Mouse (Mus musculus): ENCODE results near the gene Inpp5d. TPM values are rescaled to one million over a fixed set of nuclear protein-coding genes. Genes with fewer than 3 reads are reported as not detected.

Inpp5d gene
- polyA plus RNA-seq, 1 experiment from 2014 or later = 4.7 TPM

GRCm38 (mm10) chr1:87626344-87626743 lies 6.2 kb downstream of the Inpp5d start:
- no peak overlapping the region for H3K4me2 ChIP-seq
- H3K9me3 ChIP-seq = no peaks in the 10 kb centered on the region
- no peak overlapping the region for H3K9ac ChIP-seq
- no peaks in the 10 kb centered on the region for H3K4me1 ChIP-seq (replicated peaks)
- no peak for ATAC-seq (ENCODE audit: low FRiP score, low read depth)
- H3K27ac ChIP-seq (replicated peaks) = no peak overlapping the region
- WGBS = 65% methylated on average over 2 of the region's 2 CpGs
- H3K27me3 ChIP-seq = no peaks in the 10 kb centered on the region
- no peak overlapping the region for H3K4me3 ChIP-seq
- no peaks in the 10 kb centered on the region for H3K36me3 ChIP-seq

DNA sequence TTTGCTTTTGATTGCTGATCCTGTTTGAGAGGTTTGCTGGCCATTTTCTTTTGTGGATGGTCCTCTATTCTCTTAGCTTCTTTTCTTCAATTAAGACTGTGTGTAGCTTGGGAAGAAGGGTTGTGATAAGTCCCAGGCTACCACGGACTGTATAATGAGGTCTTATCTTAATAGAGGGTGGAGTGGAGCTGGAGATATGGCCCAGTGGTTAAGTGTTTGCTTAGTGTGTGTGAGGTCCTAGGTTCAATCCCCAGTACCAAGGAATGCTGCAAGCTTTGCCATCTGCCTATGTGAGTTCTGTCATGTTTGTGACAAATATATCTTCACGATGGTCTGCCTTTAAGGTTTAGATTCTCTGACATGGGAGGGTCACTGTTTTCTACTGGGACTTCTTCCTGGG lies 8.0 kb downstream of the Inpp5d start:
- Histone ChIP-seq H3K4me2 (no peak overlapping the region), H3K4me3 (no peak overlapping the region), H3K4me1 (replicated peaks) (no peaks in the 10 kb centered on the region), H3K36me3 (no peaks in the 10 kb centered on the region), H3K9ac (no peak overlapping the region), H3K9me3 (no peaks in the 10 kb centered on the region), H3K27ac (replicated peaks) (no peak overlapping the region), H3K27me3 (no peaks in the 10 kb centered on the region)
- WGBS = 76% methylated on average over 2 of the region's 2 CpGs
- no peak for ATAC-seq (ENCODE audit: low FRiP score, low read depth)

DNA sequence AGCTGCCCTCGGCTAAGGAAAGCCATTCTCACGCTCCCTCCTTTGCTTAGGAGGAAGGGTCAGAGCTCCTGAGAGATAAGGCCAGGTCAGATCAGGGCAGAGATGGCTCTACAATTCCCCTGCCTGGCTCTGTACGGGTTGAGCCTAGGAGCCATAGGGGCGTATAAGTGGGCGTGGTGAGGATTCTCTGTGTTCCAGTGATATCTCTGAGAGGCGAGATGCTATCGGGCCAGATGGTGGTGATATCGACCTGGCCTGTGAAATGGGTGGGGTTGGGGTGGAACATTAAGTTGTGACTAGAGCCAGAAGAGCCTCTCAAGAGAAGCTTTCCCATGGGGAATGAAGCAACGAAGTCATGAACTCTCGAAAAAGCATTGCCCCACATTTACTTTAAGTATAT lies 11.5 kb downstream of the Inpp5d start:
- H3K9me3 ChIP-seq = no peaks in the 10 kb centered on the region
- no peak overlapping the region for H3K4me3 ChIP-seq
- H3K4me1 ChIP-seq (replicated peaks) = no peaks in the 10 kb centered on the region
- no peak overlapping the region for H3K9ac ChIP-seq
- ATAC-seq (ENCODE audit: low FRiP score, low read depth) = no peak
- H3K4me2 ChIP-seq = no peak overlapping the region
- H3K27me3 ChIP-seq = no peaks in the 10 kb centered on the region
- H3K27ac ChIP-seq (replicated peaks) = no peak overlapping the region
- WGBS = 86% methylated on average over 10 of the region's 10 CpGs
- H3K36me3 ChIP-seq = no peaks in the 10 kb centered on the region

- no peaks in the 10 kb centered on the region for H3K4me1 ChIP-seq (replicated peaks)
- no peak overlapping the region for H3K4me3 ChIP-seq
- ATAC-seq (ENCODE audit: low FRiP score, low read depth) = no peak
- H3K36me3 ChIP-seq = no peaks in the 10 kb centered on the region
- no peak overlapping the region for H3K9ac ChIP-seq
- no peaks in the 10 kb centered on the region for H3K9me3 ChIP-seq
- no peaks in the 10 kb centered on the region for H3K27me3 ChIP-seq
- no peak overlapping the region for H3K4me2 ChIP-seq
- H3K27ac ChIP-seq (replicated peaks) = no peak overlapping the region
- 76% methylated on average over 6 of the region's 6 CpGs for WGBS
These were observed 12.1 kb downstream of the Inpp5d start for GRCm38 (mm10) chr1:87632163-87632562.

DNA sequence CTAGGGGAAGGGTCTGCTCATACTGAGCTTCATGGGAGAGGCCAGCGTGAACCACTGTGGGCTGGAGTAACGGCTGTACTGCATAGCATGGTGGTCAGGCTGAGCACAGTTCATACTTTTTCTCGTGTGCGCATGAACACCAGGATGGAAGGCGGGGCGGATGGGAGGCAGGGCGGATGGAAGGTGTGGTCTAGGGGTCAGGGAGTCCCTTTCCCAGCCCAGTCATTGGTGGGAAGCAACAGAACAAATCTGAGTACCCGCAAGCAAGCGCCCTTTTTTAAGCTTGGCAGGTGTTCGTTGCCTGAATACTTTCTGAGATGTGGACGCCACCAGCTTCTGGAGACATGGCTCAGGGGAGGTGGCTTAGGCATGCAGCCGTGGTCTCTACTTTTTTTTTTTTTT lies 16.6 kb downstream of the Inpp5d start:
- ATAC-seq (ENCODE audit: low FRiP score, low read depth) = no peak
- H3K27ac ChIP-seq (replicated peaks) = no peak overlapping the region
- no peak overlapping the region for H3K4me3 ChIP-seq
- WGBS = 84% methylated on average over 12 of the region's 12 CpGs
- no peaks in the 10 kb centered on the region for H3K4me1 ChIP-seq (replicated peaks)
- no peaks in the 10 kb centered on the region for H3K27me3 ChIP-seq
- H3K9ac ChIP-seq = no peak overlapping the region
- no peak overlapping the region for H3K4me2 ChIP-seq
- H3K9me3 ChIP-seq = no peaks in the 10 kb centered on the region
- H3K36me3 ChIP-seq = no peaks in the 10 kb centered on the region

DNA sequence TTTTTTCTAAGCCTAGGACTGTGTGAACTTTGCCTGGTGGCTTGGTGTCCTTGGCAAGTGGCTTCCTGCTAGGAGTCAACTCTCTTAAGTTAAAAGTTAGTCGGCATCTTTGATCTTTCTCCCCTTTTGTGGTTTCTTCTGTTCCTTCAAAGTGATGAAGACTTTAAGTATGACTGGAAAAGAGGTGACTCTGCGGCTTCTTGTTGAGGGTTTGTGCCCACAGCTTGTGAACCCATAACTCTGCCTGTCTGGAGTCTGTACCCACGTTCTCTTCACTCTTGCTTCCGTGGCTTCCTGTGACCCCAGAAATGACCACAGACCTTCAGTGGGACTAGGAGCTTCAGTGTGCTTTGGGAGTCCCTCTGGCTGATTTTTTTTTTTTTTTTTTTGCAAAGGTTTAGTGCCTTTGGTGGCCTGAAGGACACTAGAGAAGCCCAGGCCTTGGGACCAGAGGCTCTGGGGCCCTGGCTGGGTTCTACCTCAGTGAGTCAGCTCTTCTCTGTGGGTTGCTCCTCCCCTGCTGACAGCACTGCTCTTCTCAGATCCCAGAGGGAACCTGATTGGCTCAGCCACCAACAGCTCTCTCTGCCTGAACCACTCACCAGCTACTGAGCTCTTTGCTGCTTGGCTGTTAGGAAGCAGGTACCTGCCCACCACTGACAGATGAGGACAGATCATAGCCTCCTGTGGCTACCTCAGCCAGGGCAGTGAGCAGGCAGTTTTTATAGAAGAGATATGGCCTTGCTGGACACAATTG lies 17.2 kb downstream of the Inpp5d start:
- WGBS = 87% methylated on average over 4 of the region's 4 CpGs
- no peak overlapping the region for H3K4me2 ChIP-seq

GRCm38 (mm10) chr1:87637878-87638600 lies 17.9 kb downstream of the Inpp5d start:
- no peak overlapping the region for H3K4me3 ChIP-seq
- ATAC-seq (ENCODE audit: low FRiP score, low read depth) = no peak
- no peaks in the 10 kb centered on the region for H3K36me3 ChIP-seq
- no peak overlapping the region for H3K4me2 ChIP-seq
- 90% methylated on average over 4 of the region's 4 CpGs for WGBS
- no peak overlapping the region for H3K9ac ChIP-seq
- no peak overlapping the region for H3K27ac ChIP-seq (replicated peaks)
- no peaks in the 10 kb centered on the region for H3K9me3 ChIP-seq
- H3K27me3 ChIP-seq = no peaks in the 10 kb centered on the region
- no peaks in the 10 kb centered on the region for H3K4me1 ChIP-seq (replicated peaks)

More for the DNA sequence above, 17.2 kb downstream of the Inpp5d start:
- H3K4me3 ChIP-seq = no peak overlapping the region
- H3K9ac ChIP-seq = no peak overlapping the region
- 0 out of 2 replicates have a peak, but pooled peaks have one; percentile 27 for ATAC-seq (ENCODE audit: low FRiP score, low read depth)
- no peaks in the 10 kb centered on the region for H3K4me1 ChIP-seq (replicated peaks)
- no peak overlapping the region for H3K27ac ChIP-seq (replicated peaks)
- H3K36me3 ChIP-seq = no peaks in the 10 kb centered on the region
- H3K27me3 ChIP-seq = no peaks in the 10 kb centered on the region
- no peaks in the 10 kb centered on the region for H3K9me3 ChIP-seq

DNA sequence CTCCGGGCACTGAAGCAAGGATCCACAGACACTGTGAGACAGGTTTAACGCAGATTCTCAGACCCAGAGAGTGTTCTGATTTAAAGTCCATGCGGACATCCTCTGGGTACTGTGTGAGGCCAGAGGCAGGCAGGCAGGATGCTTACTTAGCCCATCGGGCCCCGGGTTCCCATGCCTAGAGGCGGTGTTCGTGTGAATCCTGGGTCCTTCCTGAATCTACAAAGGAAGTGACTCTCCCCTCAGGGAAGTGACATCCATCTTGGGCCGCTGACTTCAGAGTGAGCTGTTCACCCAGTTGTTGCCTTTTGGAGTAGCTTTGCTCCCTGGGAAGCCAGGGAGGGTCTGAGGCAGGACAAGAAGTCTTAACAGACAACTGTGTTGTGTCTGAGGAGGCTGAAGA lies 19.6 kb downstream of the Inpp5d start:
- no peaks in the 10 kb centered on the region for H3K4me1 ChIP-seq (replicated peaks)
- no peak overlapping the region; the same call in 1 of the 2 replicates for H3K27ac ChIP-seq (replicated peaks)
- no peak for ATAC-seq (ENCODE audit: low FRiP score, low read depth)
- H3K9ac ChIP-seq = no peak overlapping the region
- no peaks in the 10 kb centered on the region for H3K36me3 ChIP-seq
- WGBS = 91% methylated on average over 8 of the region's 8 CpGs
- H3K4me2 ChIP-seq = no peak overlapping the region
- H3K27me3 ChIP-seq = no peaks in the 10 kb centered on the region
- H3K9me3 ChIP-seq = no peaks in the 10 kb centered on the region
- no peak overlapping the region for H3K4me3 ChIP-seq

DNA sequence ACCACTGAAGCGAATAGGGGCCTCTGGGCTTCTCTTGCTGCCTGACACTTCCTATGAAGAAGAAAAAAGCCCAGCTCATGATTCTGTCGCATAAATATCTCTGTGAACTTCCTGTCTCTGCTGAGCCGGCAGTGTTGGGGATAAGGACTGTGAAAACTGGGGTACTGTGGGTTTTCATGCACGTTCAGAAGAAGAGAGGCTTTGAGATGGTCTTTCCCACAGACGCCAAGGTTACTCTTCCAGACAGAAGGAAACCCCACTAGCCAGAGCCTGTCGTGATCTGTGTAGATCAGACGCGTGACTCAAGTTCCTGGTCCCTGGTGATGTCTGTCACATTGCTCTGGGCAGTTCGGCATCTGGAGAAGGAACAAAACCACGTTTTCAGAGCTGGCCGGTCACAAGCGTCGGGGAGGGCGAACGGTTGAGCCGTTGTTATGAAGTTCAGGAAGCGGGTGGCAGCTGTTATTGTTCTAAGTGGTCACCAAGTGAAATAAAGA lies 20.1 kb downstream of the Inpp5d start:
- Histone ChIP-seq H3K27ac (replicated peaks) (no peak overlapping the region; the same call in 1 of the 2 replicates), H3K4me1 (replicated peaks) (no peaks in the 10 kb centered on the region), H3K36me3 (no peaks in the 10 kb centered on the region), H3K4me2 (no peak overlapping the region), H3K9ac (no peak overlapping the region), H3K9me3 (no peaks in the 10 kb centered on the region), H3K4me3 (no peak overlapping the region), H3K27me3 (no peaks in the 10 kb centered on the region)
- no peak for ATAC-seq (ENCODE audit: low FRiP score, low read depth)
- 73% methylated on average over 17 of the region's 17 CpGs for WGBS

GRCm38 (mm10) chr1:87643016-87643415 lies 22.9 kb downstream of the Inpp5d start:
- no peaks in the 10 kb centered on the region for H3K9me3 ChIP-seq
- H3K4me3 ChIP-seq = no peak overlapping the region
- no peaks in the 10 kb centered on the region for H3K27me3 ChIP-seq
- WGBS = 91% methylated on average over 7 of the region's 7 CpGs
- no peaks in the 10 kb centered on the region for H3K4me1 ChIP-seq (replicated peaks)
- ATAC-seq (ENCODE audit: low FRiP score, low read depth) = no peak
- no peak overlapping the region for H3K27ac ChIP-seq (replicated peaks)
- H3K36me3 ChIP-seq = no peaks in the 10 kb centered on the region
- no peak overlapping the region for H3K4me2 ChIP-seq
- no peak overlapping the region for H3K9ac ChIP-seq

- no peaks in the 10 kb centered on the region for H3K36me3 ChIP-seq
- no peaks in the 10 kb centered on the region for H3K27me3 ChIP-seq
- no peak overlapping the region for H3K9ac ChIP-seq
- ATAC-seq (ENCODE audit: low FRiP score, low read depth) = no peak
- 73% methylated on average over 7 of the region's 7 CpGs for WGBS
- H3K4me3 ChIP-seq = no peak overlapping the region
- H3K4me1 ChIP-seq (replicated peaks) = no peaks in the 10 kb centered on the region
- H3K9me3 ChIP-seq = no peaks in the 10 kb centered on the region
- no peak overlapping the region for H3K27ac ChIP-seq (replicated peaks)
- H3K4me2 ChIP-seq = no peak overlapping the region
These were observed 24.9 kb downstream of the Inpp5d start for GRCm38 (mm10) chr1:87645041-87645440.

- WGBS = 88% methylated on average over 6 of the region's 6 CpGs
- Histone ChIP-seq H3K36me3 (no peaks in the 10 kb centered on the region), H3K9me3 (no peaks in the 10 kb centered on the region), H3K4me1 (replicated peaks) (no peaks in the 10 kb centered on the region), H3K27me3 (no peaks in the 10 kb centered on the region), H3K9ac (no peak overlapping the region), H3K4me3 (no peak overlapping the region), H3K4me2 (no peak overlapping the region), H3K27ac (replicated peaks) (no peak overlapping the region)
- ATAC-seq (ENCODE audit: low FRiP score, low read depth) = no peak
These were observed 25.6 kb downstream of the Inpp5d start for GRCm38 (mm10) chr1:87645748-87646147.
